Mouse (Mus musculus): ENCODE measurements around the gene Acsl1.

GRCm38 (mm10) chr8:46559428-46559827, 88.6 kb downstream of the Acsl1 start:
- TF ChIP-seq CTCF (IDR thresholded peaks at IDR 0.05; ENCODE audit: low read depth) (peak; percentile 79), EP300 (IDR thresholded peaks at IDR 0.05; ENCODE audit: low read depth) (no peak)
